Mouse (Mus musculus) kidney, postnatal 14 days (tissue): Measurements from ENCODE around the gene Gm12248.
"Not testable (repeated sequence)": the region's sequence is repeated elsewhere in the genome, so short reads cannot be mapped to it uniquely, and the experiment has no call there.

Experiments
- DNase-seq: peaks from one replicate; pipeline ENCODE4 v3.0.0; 2022; ENCODE audit warnings: mixed read lengths

The Gm12248 gene

GRCm38 (mm10) chr11:58102146-58102545, 9.2 kb upstream of the Gm12248 start:
- no peak for DNase-seq

- no peak for DNase-seq
Observed at GRCm38 (mm10) chr11:58101194-58101720, 8.3 kb upstream of the Gm12248 start.

GRCm38 (mm10) chr11:58100006-58100405, 7.1 kb upstream of the Gm12248 start:
- DNase-seq, result no peak

GRCm38 (mm10) chr11:58098366-58098720, 5.4 kb upstream of the Gm12248 start:
- DNase-seq, result not testable (repeated sequence)

GRCm38 (mm10) chr11:58097621-58098365, 4.9 kb upstream of the Gm12248 start:
- DNase-seq, result peak; percentile 24

- DNase-seq, result no peak
Observed at GRCm38 (mm10) chr11:58096821-58097620, 4.1 kb upstream of the Gm12248 start.

GRCm38 (mm10) chr11:58096160-58096559, 3.2 kb upstream of the Gm12248 start:
- DNase-seq, result no peak

GRCm38 (mm10) chr11:58095561-58095960, 2.6 kb upstream of the Gm12248 start:
- DNase-seq, result no peak

GRCm38 (mm10) chr11:58094766-58095165, 1.8 kb upstream of the Gm12248 start:
- no peak for DNase-seq

- no peak for DNase-seq
Observed at GRCm38 (mm10) chr11:58092541-58092940, 393 bp downstream of the Gm12248 start.

- DNase-seq, result no peak
Observed at GRCm38 (mm10) chr11:58081716-58082115, 11.2 kb downstream of the Gm12248 start.

GRCm38 (mm10) chr11:58077270-58077669, 15.7 kb downstream of the Gm12248 start:
- DNase-seq, result no peak

GRCm38 (mm10) chr11:58072978-58073377, 20.0 kb downstream of the Gm12248 start:
- DNase-seq, result no peak

GRCm38 (mm10) chr11:58065025-58065424, 27.9 kb downstream of the Gm12248 start:
- DNase-seq, result no peak

GRCm38 (mm10) chr11:58062586-58062985, 30.3 kb downstream of the Gm12248 start:
- DNase-seq, result no peak

GRCm38 (mm10) chr11:58061218-58061617, 31.7 kb downstream of the Gm12248 start:
- DNase-seq, result not testable (repeated sequence)

GRCm38 (mm10) chr11:58059752-58060151, 33.2 kb downstream of the Gm12248 start:
- DNase-seq, result not testable (repeated sequence)

- peak; percentile 55 for DNase-seq
Observed at GRCm38 (mm10) chr11:58057455-58057854, 35.5 kb downstream of the Gm12248 start.

- DNase-seq, result no peak
Observed at GRCm38 (mm10) chr11:58046438-58046837, 46.5 kb downstream of the Gm12248 start.

GRCm38 (mm10) chr11:58042861-58043431, 50.0 kb downstream of the Gm12248 start:
- DNase-seq, result no peak

- DNase-seq, result no peak
Observed at GRCm38 (mm10) chr11:58039027-58039426, 53.9 kb downstream of the Gm12248 start.

GRCm38 (mm10) chr11:58033635-58034034, 59.3 kb downstream of the Gm12248 start:
- DNase-seq, result peak; percentile 45

GRCm38 (mm10) chr11:58031176-58031575, 61.8 kb downstream of the Gm12248 start:
- no peak for DNase-seq

- DNase-seq, result no peak
Observed at GRCm38 (mm10) chr11:58029869-58030268, 63.1 kb downstream of the Gm12248 start.
